Mouse (Mus musculus) large intestine, adult 2 months (tissue): ENCODE measurements around the gene Zfp651. TPM values are rescaled to one million over a fixed set of nuclear protein-coding genes. Genes with fewer than 3 reads are reported as not detected.

Experiments used
- DNase-seq: peaks from one replicate; pipeline ENCODE4 v3.0.0-alpha.2; 2012; ENCODE audit warnings: low read depth, low spot score
- WGBS: fragments of 180-500 bp; shearing (Covaris S2); methylation state at CpG from one replicate; pipeline ENCODE4 v1.1.7; 2018; 5-methylcytosine and 5-hydroxymethylcytosine counted together
- polyA plus RNA-seq: library from polyadenylated mRNA; depleted of rRNA; stranded (reverse); fragments of >200 nt; gene quantifications from 2 replicates; pipeline ENCODE4 v1.2.3, GENCODE M21; 2012

Gene Zfp651
- polyA plus RNA-seq, 1 experiment, result 8.1 TPM

GRCm38 (mm10) chr9:121761091-121761665, 2.0 kb downstream of the Zfp651 start:
- WGBS, result 48% methylated on average over 10 of the region's 10 CpGs
- DNase-seq, result no peak

- 79% methylated on average over 8 of the region's 8 CpGs for whole genome bisulfite sequencing
- no peak for DNase-seq
Observed at GRCm38 (mm10) chr9:121761787-121762186, 2.7 kb downstream of the Zfp651 start.

- WGBS, result 85% methylated on average over 10 of the region's 10 CpGs
- no peak for DNase-seq
Observed at GRCm38 (mm10) chr9:121762248-121762647, 3.1 kb downstream of the Zfp651 start.

- WGBS, result 91% methylated on average over 25 of the region's 25 CpGs
- no peak for DNase-seq
Observed at GRCm38 (mm10) chr9:121762761-121763160, 3.6 kb downstream of the Zfp651 start.

DNA sequence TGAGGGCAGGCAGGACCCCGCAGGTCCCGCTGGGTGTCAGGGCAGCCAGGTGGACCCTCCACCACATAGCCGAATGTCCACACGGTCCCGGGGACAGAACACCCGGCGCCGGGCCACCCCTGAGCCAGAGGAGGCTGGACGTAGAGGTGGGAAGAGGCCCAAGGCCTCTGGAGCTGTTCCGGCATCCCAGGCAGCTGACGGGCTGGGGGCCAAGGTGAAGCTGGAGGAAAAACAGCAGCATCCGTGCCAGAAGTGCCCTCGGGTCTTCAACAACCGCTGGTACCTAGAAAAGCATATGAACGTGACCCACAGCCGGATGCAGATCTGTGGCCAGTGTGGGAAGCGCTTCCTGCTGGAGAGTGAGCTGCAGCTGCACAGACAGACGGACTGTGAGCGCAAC, 4.6 kb downstream of the Zfp651 start:
- 82% methylated on average over 19 of the region's 19 CpGs for WGBS
- DNase-seq, result no peak

DNA sequence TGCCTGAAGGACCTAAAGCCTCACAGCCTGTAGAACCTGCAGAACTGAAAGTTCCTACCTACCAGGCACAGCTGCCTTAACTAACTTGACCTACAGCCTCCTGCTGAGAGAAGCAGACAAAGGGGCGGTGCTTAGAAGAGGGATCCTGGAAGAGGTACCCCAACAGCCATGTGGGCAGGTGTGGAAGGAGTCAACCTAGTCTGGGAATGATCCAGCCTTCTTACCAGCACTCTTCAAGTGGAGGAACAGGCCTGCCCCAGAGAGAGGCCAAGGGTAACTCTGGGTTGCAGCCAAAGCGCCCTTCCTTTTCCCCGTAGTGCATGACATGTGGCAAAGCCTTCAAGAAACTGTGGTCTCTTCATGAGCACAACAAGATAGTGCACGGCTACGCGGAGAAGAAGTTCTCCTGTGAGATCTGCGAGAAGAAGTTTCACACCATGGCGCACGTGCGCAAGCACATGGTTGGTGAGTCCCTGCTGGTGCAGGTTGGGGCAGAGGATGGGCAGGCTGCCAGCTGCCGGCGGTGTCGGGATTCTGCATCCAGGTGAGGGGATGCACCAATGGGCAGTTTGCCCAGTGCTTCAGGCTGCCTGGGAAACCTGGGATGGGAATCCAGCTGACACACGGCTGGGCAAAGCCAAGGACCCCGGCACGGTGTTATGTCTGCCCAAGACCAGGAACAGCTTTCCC, 6.2 kb downstream of the Zfp651 start:
- WGBS, result 78% methylated on average over 16 of the region's 16 CpGs
- DNase-seq, result no peak

DNA sequence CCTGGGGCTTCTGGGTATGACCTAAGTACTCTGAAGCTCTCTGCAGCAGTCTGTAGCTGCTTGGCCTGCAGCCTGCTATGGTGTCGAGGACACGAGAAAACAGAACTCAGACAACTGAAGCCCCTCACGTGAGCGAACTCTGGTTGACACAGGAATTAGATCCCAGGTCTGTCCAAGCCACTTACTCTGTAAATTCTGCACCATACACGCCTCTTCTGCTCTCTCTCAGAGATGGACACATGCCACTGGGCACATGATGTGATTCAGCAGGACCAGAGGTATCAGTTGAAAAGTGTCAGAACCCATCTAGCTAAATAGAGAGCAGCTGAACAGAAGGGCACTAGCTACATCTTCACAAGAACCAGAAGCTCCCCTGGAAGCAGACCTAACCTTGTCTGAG, 13.3 kb downstream of the Zfp651 start:
- WGBS, result 59% methylated on average over 5 of the region's 5 CpGs
- no peak for DNase-seq

GRCm38 (mm10) chr9:121775951-121776350, 16.8 kb downstream of the Zfp651 start:
- WGBS, result 78% methylated on average over 10 of the region's 10 CpGs
- DNase-seq, result no peak

DNA sequence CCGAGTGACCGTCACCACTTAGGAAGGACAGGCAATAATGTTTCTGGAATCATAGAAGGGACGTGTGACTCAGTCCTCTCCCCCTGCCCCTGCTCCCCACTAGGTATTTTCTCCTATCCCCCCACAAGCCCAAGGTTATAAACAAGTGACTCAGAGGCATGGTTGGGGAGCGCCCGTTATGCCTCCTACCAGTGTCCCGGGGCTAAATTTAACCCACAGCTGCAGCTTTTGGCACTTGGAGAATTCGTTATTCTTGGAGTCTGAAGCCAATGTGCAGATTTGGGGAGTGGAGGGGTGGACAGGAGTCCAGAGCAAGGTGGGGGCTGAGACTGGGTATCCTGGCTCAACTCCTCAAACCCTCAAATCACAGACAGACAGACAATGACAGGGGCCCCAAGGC, 17.4 kb downstream of the Zfp651 start:
- 68% methylated on average over 7 of the region's 7 CpGs for WGBS
- no peak for DNase-seq

DNA sequence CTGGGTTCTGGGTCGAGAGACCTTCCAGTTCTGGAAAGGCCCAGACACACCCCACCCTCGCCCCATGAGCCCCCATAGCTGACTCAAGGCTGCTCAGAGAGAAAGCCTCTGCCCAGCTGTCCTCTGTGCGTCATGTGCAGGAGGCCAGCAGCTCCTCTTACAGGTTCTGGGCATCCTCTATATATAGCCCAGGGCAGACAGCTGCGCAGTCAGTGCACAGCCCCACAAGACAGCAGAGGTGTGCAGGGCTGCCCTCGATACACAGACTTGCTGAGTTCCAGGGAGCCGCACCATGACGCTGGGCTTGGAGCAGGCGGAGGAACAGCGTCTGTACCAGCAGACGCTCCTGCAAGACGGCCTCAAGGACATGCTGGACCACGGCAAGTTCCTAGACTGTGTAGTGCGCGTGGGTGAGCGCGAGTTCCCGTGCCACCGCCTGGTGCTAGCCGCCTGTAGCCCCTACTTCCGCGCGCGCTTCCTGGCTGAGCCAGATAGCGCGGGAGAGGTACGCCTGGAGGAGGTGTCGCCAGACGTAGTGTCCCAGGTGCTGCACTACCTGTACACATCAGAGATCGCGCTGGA, 18.4 kb downstream of the Zfp651 start, which contains the start of gene Klhl40:
TSS of gene Klhl40 (plus strand) at position 124 of the 582 bp plus-strand sequence.
- no peak for DNase-seq
- WGBS, result 13% methylated on average over 30 of the region's 30 CpGs

DNA sequence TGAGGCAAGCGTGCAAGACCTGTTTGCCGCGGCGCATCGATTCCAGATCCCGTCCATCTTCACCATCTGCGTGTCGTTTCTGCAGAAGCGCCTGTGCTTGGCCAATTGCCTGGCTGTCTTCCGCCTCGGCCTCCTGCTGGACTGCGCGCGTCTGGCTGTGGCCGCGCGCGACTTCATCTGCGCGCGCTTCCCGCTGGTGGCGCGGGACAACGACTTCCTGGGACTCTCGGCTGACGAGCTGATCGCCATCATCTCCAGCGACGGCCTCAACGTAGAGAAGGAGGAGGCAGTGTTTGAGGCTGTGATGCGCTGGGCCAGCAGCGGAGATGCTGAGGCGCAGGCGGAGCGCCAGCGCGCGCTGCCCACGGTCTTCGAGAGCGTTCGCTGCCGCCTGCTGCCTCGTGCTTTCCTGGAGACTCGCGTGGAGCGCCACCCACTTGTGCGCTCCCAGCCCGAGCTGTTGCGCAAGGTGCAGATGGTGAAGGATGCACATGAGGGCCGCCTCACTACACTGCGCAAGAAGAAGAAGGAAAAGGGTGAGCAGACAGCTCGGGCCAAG, 19.0 kb downstream of the Zfp651 start:
- no peak for DNase-seq
- WGBS, result 13% methylated on average over 54 of the region's 54 CpGs

- no peak for DNase-seq
- 75% methylated on average over 12 of the region's 12 CpGs for WGBS
Observed at GRCm38 (mm10) chr9:121784801-121785200, 25.7 kb downstream of the Zfp651 start.

DNA sequence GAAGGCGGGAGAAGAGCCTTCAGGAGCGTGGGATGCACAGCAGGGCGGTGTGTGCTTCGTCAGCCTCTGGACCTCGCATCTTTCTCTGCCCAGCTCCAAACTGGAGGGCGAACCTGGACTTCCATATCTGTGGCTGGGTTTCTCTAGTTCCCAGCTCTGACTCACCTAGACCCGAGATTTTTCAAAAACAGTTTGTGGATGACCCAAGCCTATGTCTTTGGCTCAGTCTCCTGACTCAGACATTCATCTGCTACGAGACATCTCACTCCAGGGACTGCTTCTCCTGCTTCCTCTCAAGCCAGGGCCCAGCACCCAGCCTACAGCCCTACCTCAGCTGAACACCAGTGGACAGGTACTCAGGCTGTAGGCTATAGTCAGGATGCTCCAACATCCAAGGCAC, 26.1 kb downstream of the Zfp651 start:
- no peak for DNase-seq
- WGBS, result 79% methylated on average over 8 of the region's 8 CpGs

DNA sequence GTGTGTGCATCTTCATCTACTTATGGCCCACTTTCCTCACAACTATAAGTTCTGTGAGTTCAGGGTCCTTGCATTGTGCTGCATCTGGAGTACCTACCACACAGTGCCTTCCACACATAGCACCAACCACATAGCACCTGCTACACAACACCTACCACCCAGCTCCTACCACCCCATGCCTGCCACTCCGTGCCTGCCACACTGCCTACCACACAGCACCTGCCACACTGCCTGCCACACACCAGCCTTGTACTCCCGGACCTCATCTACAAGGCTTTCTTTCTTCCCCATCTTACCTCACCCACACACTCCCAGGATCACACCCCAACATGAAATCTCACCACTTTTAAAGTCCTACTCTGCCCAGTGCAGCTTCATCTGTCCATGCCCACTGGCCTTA, 27.2 kb downstream of the Zfp651 start:
- no peak for DNase-seq
- 77% methylated on average over 2 of the region's 2 CpGs for WGBS

DNA sequence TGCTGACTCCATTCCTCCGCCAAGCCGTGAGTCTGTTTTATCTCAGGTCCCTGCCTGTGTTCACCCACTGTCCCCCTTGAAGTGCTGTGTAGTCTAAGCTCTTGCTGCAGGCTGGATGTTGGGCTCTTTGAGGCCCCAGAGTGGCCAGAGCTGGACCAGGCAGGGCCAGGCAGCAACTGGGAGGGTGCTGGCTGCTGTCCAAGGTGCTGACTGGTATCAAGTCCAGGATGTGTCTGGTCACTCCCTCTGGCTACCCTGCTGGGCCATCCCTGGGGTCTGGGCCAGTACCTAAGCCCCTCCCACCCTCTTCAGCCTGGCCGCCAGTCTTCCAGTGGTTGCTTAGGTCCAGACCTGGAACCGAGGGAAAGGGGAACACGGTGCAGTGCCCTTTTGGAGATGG, 32.1 kb downstream of the Zfp651 start:
- WGBS, result 22% methylated on average over 5 of the region's 5 CpGs
- no peak for DNase-seq

DNA sequence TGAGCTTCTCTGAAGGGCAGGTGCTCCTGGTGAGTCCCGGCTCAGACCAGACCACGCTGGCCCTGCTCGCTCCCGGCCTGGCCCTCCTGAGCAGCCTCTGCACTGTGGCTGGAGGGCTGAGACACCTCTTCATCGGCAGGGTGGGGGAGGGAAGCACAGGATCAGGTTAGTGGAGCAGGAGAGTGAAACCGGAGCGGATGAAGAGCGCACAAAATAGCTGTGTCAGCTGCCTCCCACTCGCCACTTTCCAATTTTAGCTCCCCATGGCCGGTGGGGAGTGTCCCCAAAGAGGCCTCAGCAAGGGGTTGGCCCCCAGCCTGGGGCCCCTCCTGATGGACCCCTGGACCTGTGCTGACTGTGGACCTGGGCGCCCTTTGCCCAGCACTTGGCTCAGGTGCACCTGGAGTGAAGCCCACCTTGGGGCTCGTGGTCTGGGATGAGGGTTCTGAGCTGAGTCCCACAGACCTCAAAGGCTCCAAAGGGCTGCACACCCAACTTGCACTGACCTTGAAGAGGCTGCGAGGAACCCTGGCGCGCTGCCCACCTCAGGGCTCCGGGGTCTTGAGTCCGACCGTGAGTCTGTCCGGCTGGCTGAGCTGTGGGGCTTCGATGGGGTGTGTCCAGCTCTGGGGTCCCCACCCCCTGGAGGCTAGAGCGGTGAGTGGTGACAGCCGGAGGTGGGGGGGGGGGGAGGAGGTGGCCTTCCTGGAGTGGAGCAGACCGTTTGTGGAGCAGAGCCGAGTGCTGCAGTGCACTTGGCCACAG, 32.8 kb downstream of the Zfp651 start, which contains the start of gene Hhatl:
TSS of gene Hhatl (minus strand) at position 751 of the 765 bp plus-strand sequence.
- 49% methylated on average over 24 of the region's 24 CpGs for WGBS

GRCm38 (mm10) chr9:121794972-121795539, 35.9 kb downstream of the Zfp651 start:
- 40% methylated on average over 1 of the region's 1 CpGs for WGBS
- DNase-seq, result no peak

More for the DNA sequence above, 32.8 kb downstream of the Zfp651 start, which contains the start of gene Hhatl:
- DNase-seq, result no peak

GRCm38 (mm10) chr9:121797722-121798121, 38.6 kb downstream of the Zfp651 start:
- 13% methylated on average over 12 of the region's 12 CpGs for WGBS
- peak; percentile 31 for DNase-seq

- WGBS, result 44% methylated on average over 6 of the region's 6 CpGs
- DNase-seq, result no peak
Observed at GRCm38 (mm10) chr9:121798887-121799520, 39.9 kb downstream of the Zfp651 start.
